Mouse (Mus musculus): ENCODE measurements around the gene Whamm. TPM values are rescaled to one million over a fixed set of nuclear protein-coding genes. Genes with fewer than 3 reads are reported as not detected.
A peak's percentile ranks its signal among the peaks of the same experiment; 100 is the strongest.

The Whamm gene
- total RNA-seq, 1 experiment from 2014 or later: 25.0 TPM

GRCm38 (mm10) chr7:81563506-81564015, 7.5 kb upstream of the Whamm start:
- DNase-seq: no peak

- DNase-seq: no peak
Observed at GRCm38 (mm10) chr7:81564766-81565165, 6.3 kb upstream of the Whamm start.

- DNase-seq: no peak
Observed at GRCm38 (mm10) chr7:81565381-81566055, 5.5 kb upstream of the Whamm start.

- DNase-seq: no peak
Observed at GRCm38 (mm10) chr7:81566332-81566731, 4.7 kb upstream of the Whamm start.

DNA sequence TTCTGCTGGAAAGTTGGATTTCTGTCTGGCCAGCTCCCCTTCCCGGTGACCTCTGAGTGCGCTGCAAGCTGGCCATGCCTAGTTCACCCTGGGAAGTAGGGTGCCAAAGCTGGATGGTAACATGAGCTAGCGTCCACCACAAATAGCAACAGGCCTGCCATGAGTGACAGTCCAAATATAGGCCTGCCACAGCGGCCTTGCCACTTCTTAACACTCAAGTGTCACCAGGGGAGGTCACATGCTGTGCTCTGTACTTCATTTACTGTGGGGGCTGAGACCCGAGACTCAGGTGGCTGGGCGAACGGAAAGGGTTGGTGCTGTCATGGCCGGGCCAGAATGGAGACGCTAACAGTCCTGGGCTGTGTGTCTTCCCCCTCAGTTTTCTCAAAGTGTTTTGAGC, 4.2 kb upstream of the Whamm start, which contains the start of gene Fsd2:
Gene Fsd2 (minus strand): TSS at position 53 of the 400 bp plus-strand sequence.
- no peak for DNase-seq

DNA sequence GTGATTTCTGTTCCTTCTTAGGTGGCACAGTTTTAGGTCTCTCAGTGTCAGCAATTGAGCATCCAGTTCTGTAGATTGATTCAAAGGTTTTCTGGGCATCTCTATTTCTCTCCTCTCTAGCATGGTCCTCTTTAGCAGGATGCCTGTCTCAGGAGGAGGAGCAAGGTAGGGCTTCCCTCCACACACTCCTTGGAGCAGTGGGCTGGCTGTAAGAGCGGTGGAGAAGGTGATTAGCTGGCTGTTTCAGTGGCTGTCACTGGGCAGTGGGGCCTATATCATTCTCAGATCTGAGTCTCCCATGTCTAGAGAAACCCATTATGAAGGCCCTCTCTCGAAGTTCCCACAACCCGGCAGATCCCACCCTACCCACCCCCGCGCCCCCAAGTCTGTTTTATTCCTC, 3.7 kb upstream of the Whamm start:
- no peak for DNase-seq

DNA sequence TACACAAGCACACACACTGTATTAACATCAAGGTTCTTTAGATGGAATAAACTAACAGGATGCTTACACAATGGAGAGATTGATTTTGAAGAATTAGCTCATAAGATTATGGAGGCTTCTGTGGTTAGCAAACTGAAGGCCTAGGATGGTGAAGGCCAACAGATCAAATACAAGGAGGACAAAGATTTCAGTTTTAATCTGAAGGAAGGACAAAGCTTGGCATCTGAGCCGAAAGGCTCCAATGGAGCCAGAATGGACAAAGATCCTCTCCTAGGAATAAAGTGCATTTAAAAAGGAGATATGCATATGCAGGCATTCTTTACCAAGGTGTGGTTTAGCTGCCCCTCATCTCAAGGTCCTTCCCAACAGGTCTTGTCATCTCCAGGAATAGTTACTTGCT, 1.2 kb upstream of the Whamm start:
- DNase-seq: no peak

GRCm38 (mm10) chr7:81570271-81570670, 795 bp upstream of the Whamm start:
- DNase-seq: no peak

- no peak for DNase-seq
Observed at GRCm38 (mm10) chr7:81570752-81571107, 336 bp upstream of the Whamm start.

DNA sequence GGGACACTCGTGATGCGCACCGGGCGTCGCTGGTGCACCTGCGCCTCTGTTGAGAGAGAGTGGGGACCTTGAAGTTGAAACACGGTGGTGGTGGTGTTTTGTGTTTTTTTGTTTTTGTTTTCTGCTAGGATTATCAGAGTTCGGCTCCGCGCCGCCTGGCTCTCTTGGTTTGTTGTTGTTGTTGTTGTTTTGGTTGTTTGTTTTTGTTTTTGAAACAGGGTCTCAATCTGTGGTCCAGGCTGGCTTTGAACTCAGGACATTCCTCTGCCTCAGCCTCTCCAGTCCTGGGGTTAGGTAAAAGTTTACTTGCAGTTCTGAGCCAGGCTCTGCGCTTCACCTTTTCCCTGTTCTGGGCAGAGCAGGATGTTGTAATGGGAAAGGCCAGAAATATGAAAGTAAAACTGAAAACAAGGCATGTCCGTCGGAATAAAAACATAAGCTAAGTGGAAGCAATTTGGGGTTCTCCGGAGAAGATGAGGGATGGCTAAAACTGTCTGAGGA, 925 bp downstream of the Whamm start:
- DNase-seq: peak; percentile 11

DNA sequence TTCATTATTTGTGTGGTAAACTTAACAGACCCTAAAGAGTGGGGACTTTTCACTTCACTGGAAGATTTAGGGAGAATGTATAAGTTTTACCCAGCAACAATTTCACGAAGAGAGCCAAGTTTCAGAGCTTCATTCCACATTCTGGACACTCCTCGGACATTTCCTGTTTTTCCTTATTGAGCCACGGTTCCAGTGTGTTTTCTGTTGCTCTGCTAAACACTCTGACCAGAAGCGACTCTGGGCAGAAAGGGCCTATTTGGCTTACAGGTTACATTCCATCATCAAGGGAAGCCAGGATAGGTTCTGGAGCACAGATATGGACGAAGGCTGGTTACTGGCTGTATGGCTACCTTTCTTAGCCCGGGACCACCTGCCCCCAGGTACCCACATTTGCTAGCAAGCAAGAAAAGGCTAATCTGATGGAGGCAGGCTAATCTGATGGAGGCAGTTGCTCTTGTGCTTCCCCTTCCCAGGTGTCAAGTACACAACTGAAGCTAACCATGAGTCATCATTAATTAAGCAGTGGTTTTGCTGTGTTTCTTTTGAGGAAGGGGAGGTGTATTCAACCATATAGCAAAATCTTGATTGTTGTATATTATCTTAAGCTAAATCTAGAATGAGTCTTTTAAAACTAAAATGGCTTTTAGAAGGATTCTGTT, 1.7 kb downstream of the Whamm start:
- no peak for DNase-seq

- peak; percentile 46 for DNase-seq
Observed at GRCm38 (mm10) chr7:81573397-81573796, 2.3 kb downstream of the Whamm start.

- no peak for DNase-seq
Observed at GRCm38 (mm10) chr7:81573821-81574220, 2.8 kb downstream of the Whamm start.

- DNase-seq: no peak
Observed at GRCm38 (mm10) chr7:81575606-81576005, 4.5 kb downstream of the Whamm start.

DNA sequence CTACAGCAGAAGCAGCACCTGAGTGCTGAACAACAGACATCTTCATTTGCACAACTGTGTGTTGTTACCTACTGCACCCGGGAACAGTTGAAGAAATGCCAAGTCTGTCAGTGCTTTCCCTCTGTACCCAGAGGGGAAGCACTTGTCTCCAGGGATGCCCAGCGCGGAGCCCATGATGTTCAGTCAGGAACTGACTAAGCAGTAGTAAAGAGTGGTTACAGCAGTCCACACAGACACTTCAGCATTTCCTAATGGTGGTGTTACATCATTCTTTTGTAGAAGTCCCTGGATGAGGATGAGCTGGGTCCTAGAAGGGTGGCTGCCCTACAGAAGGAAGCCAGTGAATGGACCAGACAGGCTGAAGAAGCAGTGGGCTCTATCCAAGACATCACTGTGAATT, 6.8 kb downstream of the Whamm start:
- DNase-seq: no peak

- DNase-seq: no peak
Observed at GRCm38 (mm10) chr7:81578413-81578812, 7.3 kb downstream of the Whamm start.

DNA sequence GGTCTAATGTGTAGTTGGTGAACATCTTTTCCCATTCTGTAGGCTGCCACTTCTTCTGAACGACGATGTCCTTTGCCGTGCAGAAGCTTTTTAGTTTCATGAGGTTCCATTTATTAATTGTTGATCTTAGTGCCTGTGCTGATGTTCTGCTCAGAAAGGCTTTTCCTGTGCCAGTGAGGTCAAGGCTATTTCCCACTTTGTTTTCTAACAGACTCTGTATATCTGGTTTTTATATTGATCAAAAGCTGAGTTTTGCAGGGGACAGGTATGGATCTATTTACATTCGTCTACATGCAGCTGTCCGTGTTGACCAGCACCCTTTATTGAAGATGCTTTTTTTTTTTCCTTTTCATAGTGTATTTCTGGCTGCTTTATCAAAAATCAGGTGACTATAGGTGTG, 8.2 kb downstream of the Whamm start:
- no peak for DNase-seq

GRCm38 (mm10) chr7:81583512-81583911, 12.4 kb downstream of the Whamm start:
- DNase-seq: no peak

GRCm38 (mm10) chr7:81585326-81585725, 14.3 kb downstream of the Whamm start:
- DNase-seq: no peak

DNA sequence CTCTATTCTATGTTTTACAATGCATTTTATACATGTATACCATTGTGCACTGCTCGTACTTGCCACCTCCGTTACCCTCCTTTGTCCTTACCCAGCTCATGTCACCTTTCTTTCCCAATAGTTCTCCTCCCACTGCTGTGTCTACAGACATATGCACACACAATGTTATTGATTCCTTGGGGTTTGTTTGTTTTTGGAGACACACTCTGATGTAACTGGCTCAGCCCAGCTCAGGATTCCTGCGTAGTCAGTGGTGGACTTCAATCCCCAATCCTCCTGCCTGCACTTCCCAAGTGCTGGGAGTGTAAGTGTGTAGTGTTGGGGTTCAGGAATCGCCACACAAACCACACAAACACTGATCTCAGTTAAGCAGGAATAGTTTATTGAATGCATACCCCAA, 16.2 kb downstream of the Whamm start:
- no peak for DNase-seq

GRCm38 (mm10) chr7:81592686-81593085, 21.6 kb downstream of the Whamm start:
- DNase-seq: no peak

DNA sequence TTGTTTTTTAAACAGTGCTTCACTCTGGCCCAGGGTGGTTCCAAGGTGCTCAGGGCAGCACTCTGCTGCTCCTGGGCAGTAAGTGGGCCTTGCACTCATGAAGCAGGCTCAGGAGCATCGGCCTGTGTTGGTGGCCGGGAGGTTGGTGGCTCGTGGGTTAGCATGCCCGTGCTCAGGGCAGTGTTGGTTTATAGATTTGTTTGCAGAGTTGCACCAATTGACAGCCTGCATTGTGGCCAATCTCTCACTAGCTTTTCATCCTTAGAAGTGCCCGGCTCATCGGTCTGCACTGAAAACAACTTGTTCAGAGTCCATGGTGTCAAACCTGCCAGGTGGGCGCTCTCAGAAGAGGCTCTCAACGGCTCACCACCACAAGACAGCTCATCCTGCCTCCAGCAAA, 22.3 kb downstream of the Whamm start:
- DNase-seq: no peak

DNA sequence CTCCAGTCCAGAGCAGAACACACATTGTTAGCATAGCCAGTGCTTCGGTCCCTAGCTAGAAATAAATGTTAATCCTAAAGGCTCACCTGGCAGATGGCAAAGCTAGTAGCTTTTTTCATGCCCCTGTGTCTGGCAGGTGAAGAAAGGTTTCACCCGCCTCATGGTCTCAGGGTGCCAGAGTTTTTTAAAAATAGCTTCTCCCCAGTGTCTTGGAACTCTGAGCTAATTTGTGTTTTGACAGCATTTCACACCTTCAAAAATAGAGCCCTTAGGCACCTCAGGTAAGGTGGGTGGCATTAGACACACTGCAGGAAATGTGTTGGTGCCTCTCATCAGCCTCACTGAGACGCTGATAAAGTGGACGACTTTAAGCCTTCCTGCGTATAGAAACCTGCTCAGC, 24.0 kb downstream of the Whamm start:
- DNase-seq: no peak

DNA sequence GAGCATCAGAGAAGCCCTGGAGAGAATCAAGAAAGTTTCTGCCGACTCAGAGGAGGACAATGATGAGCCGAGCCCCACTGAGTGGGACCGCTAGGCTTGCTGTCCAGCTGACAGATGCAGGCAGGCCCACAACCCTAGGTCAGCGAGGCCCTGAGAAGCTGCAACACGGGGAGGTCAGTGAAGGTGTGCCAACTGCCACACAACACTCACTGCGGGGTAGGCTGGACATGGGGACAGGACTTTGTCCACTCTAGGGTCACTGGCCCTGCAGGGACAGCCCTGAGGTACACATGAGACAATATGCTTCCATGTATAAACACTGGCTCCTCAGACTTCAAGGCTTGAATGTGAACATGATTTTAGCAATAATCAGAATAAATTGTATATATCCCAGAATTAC, 25.0 kb downstream of the Whamm start:
- DNase-seq: no peak
